Mouse (Mus musculus): ENCODE data around the gene S1pr5. TPM values are rescaled to one million over a fixed set of nuclear protein-coding genes. Genes with fewer than 3 reads are reported as not detected.

The S1pr5 gene
- total and polyA plus RNA-seq, 3 experiments, result 0.04 to 0.08 TPM; not detected in 1

GRCm38 (mm10) chr9:21266889-21267288, 18.6 kb upstream of the S1pr5 start:
- Histone ChIP-seq H3K4me1 (ENCODE audit: control insufficient read depth in 1 of 2, insufficient read depth in 2 of 2, low read length in 2 of 2) (peaks cover 15 to 32% of the 10 kb centered on the region in 2 experiments), H3K27ac (ENCODE audit: control insufficient read depth, low read depth, low read length) (no peak overlapping the region), H3K9me3 (replicated peaks; ENCODE audit: insufficient read depth, low read length) (no peaks in the 10 kb centered on the region), H3K9ac (ENCODE audit: control insufficient read depth, low read depth, low read length, poor library complexity, severe bottlenecking) (no peak overlapping the region), H3K36me3 (ENCODE audit: control insufficient read depth in 1 of 2, insufficient read depth in 2 of 2, low read length in 2 of 2) (peaks cover 24 to 27% of the 10 kb centered on the region in 2 experiments), H3K27me3 (ENCODE audit: control insufficient read depth in 1 of 2, insufficient read depth in 2 of 2, low read length in 2 of 2) (no peaks in the 10 kb centered on the region), H3K79me2 (ENCODE audit: control insufficient read depth, insufficient read depth, low read length, poor library complexity) (peaks cover 22% of the 10 kb centered on the region), H3K4me3 (ENCODE audit: control insufficient read depth in 1 of 2, insufficient read depth in 1 of 2, low read depth in 2 of 2, low read length in 2 of 2) (no peak overlapping the region)
- peak; percentile 53 for DNase-seq (ENCODE audit: low read depth, low spot score)
- TF ChIP-seq CTCF (IDR thresholded peaks at IDR 0.05 in 2 of 3, conservative IDR thresholded peaks at IDR 0.05 in 1 of 3; ENCODE audit: control insufficient read depth in 1 of 3, insufficient read depth in 1 of 3, low read depth in 2 of 3, low read length in 3 of 3, poor library complexity in 1 of 3, severe bottlenecking in 1 of 3), result peak in 1 of 3 experiments; percentile 25; a peak in 1 of 6 replicates
- TF ChIP-seq ZNF384 (IDR thresholded peaks at IDR 0.05; ENCODE audit: low read depth, low read length), result no peak

GRCm38 (mm10) chr9:21265611-21266010, 17.4 kb upstream of the S1pr5 start:
- Histone ChIP-seq H3K9ac (ENCODE audit: control insufficient read depth, low read depth, low read length, poor library complexity, severe bottlenecking) (peak overlapping the region; percentile 75), H3K4me1 (ENCODE audit: control insufficient read depth in 1 of 2, insufficient read depth in 2 of 2, low read length in 2 of 2) (peaks cover 22 to 41% of the 10 kb centered on the region in 2 experiments), H3K79me2 (ENCODE audit: control insufficient read depth, insufficient read depth, low read length, poor library complexity) (peaks cover 22% of the 10 kb centered on the region), H3K27me3 (ENCODE audit: control insufficient read depth in 1 of 2, insufficient read depth in 2 of 2, low read length in 2 of 2) (no peaks in the 10 kb centered on the region), H3K36me3 (ENCODE audit: control insufficient read depth in 1 of 2, insufficient read depth in 2 of 2, low read length in 2 of 2) (peaks cover 20 to 35% of the 10 kb centered on the region in 2 experiments), H3K27ac (ENCODE audit: control insufficient read depth, low read depth, low read length) (peak overlapping the region; percentile 58), H3K9me3 (replicated peaks; ENCODE audit: insufficient read depth, low read length) (no peaks in the 10 kb centered on the region), H3K4me3 (ENCODE audit: control insufficient read depth in 1 of 2, insufficient read depth in 1 of 2, low read depth in 2 of 2, low read length in 2 of 2) (peak overlapping the region; percentile 67 to 78)
- TF ChIP-seq CHD2 (IDR thresholded peaks at IDR 0.05; ENCODE audit: low read length) (no peak), ELF1 (IDR thresholded peaks at IDR 0.05; ENCODE audit: low read depth, low read length) (no peak), TBP (IDR thresholded peaks at IDR 0.05; ENCODE audit: low read depth, low read length) (no peak), USF2 (IDR thresholded peaks at IDR 0.05; ENCODE audit: borderline replicate concordance in 1 of 2, insufficient read depth in 1 of 2, low read depth in 1 of 2, low read length in 2 of 2) (no peak), USF1 (IDR thresholded peaks at IDR 0.05; ENCODE audit: low read depth, low read length) (no peak), JUND (IDR thresholded peaks at IDR 0.05; ENCODE audit: low read depth, low read length) (no peak), CHD1 (IDR thresholded peaks at IDR 0.05; ENCODE audit: low read depth, low read length) (no peak), EP300 (IDR thresholded peaks at IDR 0.05; ENCODE audit: low read depth in 1 of 2, low read length in 2 of 2) (no peak), MYC (IDR thresholded peaks at IDR 0.05; ENCODE audit: low read depth, low read length) (no peak), MYB (IDR thresholded peaks at IDR 0.05; ENCODE audit: low read depth, low read length) (no peak), SIN3A (IDR thresholded peaks at IDR 0.05; ENCODE audit: low read length) (no peak), ZNF384 (IDR thresholded peaks at IDR 0.05; ENCODE audit: low read depth, low read length) (no peak), ETS1 (IDR thresholded peaks at IDR 0.05; ENCODE audit: low read depth, low read length) (no peak), ZMIZ1 (IDR thresholded peaks at IDR 0.05; ENCODE audit: low read depth, low read length) (no peak), TCF12 (IDR thresholded peaks at IDR 0.05; ENCODE audit: low read depth, low read length) (no peak)
- DNase-seq (ENCODE audit: low read depth, low spot score), result no peak

Data from MEL (cell line).